Mouse (Mus musculus) neural tube, embryonic 11.5 days (tissue): ENCODE data around the gene Ergic1. TPM values are rescaled to one million over a fixed set of nuclear protein-coding genes. Genes with fewer than 3 reads are reported as not detected.

ENCODE experiments used
- ATAC-seq: fragments of 200-750 bp; cut with Nextera tagmentation; 2 replicates; pipeline ENCODE4 v1.8.0; 2017; ENCODE audit warnings: moderate number of reproducible peaks, mild to moderate bottlenecking, moderate TSS enrichment, moderate library complexity; ENCODE audit not compliant: insufficient read depth, low FRiP score, low TSS enrichment
- DNase-seq: peaks from one replicate; pipeline ENCODE4 v3.0.0-alpha.2; 2015; ENCODE audit warnings: low spot score
- H3K27ac ChIP-seq: fragments of 300-500 bp; sonication (generic); 2 replicates; pipeline ENCODE4 v1.5.1; 2014; ENCODE audit warnings: low read depth, mild to moderate bottlenecking, low read length
- H3K27me3 ChIP-seq: fragments of 300-500 bp; sonication (generic); 2 replicates; pipeline ENCODE4 v1.6.1; 2014; ENCODE audit warnings: mild to moderate bottlenecking, low read length, mixed read lengths; ENCODE audit not compliant: control insufficient read depth, insufficient read depth
- H3K36me3 ChIP-seq: fragments of 300-500 bp; sonication (generic); 2 replicates; pipeline ENCODE4 v1.6.1; 2014; ENCODE audit warnings: mild to moderate bottlenecking, low read length, moderate library complexity, mixed read lengths; ENCODE audit not compliant: control insufficient read depth, insufficient read depth
- H3K4me1 ChIP-seq: fragments of 300-500 bp; sonication (generic); 2 replicates; pipeline ENCODE4 v1.6.1; 2014; ENCODE audit warnings: low read length, mixed read lengths; ENCODE audit not compliant: control insufficient read depth, insufficient read depth
- H3K4me2 ChIP-seq: fragments of 300-500 bp; sonication (generic); 2 replicates; pipeline ENCODE4 v1.6.1; 2014; ENCODE audit warnings: low read depth, mild to moderate bottlenecking, moderate library complexity
- H3K4me3 ChIP-seq: fragments of 300-500 bp; sonication (generic); 2 replicates; pipeline ENCODE4 v1.5.1; 2014; ENCODE audit warnings: low read depth, low read length
- H3K9ac ChIP-seq: fragments of 300-500 bp; sonication (generic); 2 replicates; pipeline ENCODE4 v1.6.1; 2014; ENCODE audit warnings: mild to moderate bottlenecking, low read length
- H3K9me3 ChIP-seq: fragments of 300-500 bp; sonication (generic); 2 replicates; pipeline ENCODE4 v1.6.1; 2016; ENCODE audit warnings: low read length; ENCODE audit not compliant: control insufficient read depth
- WGBS: fragments of 180-500 bp; shearing (Covaris S2); extraction: QIAGEN DNeasy Blood & Tissue Kit; methylation state at CpG from one replicate; pipeline ENCODE4 v1.1.7; 2014; 5-methylcytosine and 5-hydroxymethylcytosine counted together
- polyA plus RNA-seq: library from polyadenylated mRNA; unstranded; fragments of >200 nt; fragmentation: Nextera tagmentation; extraction: Ambion mirVana; gene quantifications from 2 replicates; pipeline ENCODE4 v1.2.1, GENCODE M21; 2014

The Ergic1 gene
- polyA plus RNA-seq, 1 experiment from 2014 or later = 126 TPM

DNA sequence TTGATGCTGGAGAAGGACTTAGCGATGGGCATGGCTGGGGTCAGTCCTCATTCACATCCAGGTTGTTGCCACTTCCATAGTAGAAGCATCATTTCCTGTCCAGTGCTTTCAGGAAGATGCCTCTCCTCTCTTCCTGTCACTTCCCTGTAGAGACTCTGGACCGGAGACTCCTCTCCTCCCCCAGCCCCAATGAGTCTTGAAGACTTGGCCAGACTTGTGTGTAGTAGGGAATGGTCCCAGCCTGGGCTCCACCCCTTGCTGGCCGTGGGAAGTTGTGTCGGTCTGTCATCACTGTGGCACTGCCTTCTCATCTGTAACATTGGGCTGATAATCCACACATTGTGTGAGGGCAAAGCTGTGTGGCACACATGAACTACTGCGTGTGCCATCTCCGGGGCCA lies 22.3 kb downstream of the Ergic1 start:
- 86% methylated on average over 6 of the region's 6 CpGs for WGBS
- Histone ChIP-seq H3K27me3 (no peaks in the 10 kb centered on the region), H3K27ac (no peak overlapping the region), H3K36me3 (peaks cover 3% of the 10 kb centered on the region), H3K4me2 (no peak overlapping the region), H3K9ac (no peak overlapping the region), H3K4me3 (no peak overlapping the region), H3K4me1 (no peaks in the 10 kb centered on the region), H3K9me3 (no peaks in the 10 kb centered on the region)
- ATAC-seq = no peak
- no peak for DNase-seq

DNA sequence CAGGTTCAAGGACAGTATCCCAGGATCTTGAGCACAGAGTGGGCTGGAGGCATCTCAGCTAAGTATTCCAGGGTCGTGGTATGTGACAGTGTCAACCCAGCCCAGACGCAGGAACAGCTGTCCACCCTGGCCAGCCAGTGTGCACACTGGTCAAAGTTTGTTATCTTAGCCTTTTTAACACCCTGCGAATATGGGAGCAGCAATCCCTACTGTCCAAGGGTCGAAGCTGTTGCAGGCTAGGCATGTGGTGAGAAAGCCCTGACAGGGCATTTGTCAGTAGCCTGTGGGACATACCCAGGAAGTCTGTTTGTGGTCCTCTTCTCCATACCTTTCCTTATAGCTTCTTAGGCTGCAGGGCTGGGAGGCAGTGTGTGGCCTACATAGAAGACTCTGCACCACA lies 22.8 kb downstream of the Ergic1 start:
- Histone ChIP-seq H3K9ac (no peak overlapping the region), H3K9me3 (no peaks in the 10 kb centered on the region), H3K36me3 (peaks cover 3% of the 10 kb centered on the region), H3K4me1 (no peaks in the 10 kb centered on the region), H3K27me3 (no peaks in the 10 kb centered on the region), H3K4me3 (no peak overlapping the region), H3K27ac (no peak overlapping the region), H3K4me2 (no peak overlapping the region)
- WGBS = 83% methylated on average over 4 of the region's 4 CpGs
- ATAC-seq = no peak
- DNase-seq = no peak

DNA sequence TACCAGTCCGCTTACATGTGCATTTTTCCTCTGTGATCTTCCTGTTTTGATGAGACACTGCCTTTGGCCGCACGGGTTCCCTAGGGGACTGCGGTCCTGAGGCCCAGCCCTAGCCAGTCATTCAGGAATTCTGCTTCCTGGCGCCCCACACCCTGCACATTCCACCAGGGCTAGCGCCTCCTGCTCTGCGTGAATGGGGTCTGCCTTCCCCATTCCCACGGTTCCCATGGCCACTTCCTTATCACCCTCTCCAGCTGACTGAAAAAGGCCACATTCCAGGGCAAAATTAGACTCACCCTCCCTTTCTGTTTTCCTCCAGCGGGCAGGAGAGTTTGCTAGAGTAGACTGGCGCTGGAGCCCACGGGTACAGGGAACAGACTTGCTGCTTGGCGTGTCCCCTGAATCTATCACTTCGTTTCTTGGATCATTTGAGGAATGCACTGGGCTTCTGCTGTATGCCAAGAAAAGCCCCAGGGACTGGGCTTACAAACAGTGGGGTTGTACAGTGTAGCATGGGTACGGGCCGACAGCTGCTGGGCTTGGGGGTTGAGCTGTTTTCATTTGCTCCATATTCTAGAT lies 23.4 kb downstream of the Ergic1 start:
- ATAC-seq (no peak), DNase-seq (peak; percentile 49)
- Histone ChIP-seq H3K27ac (0 out of 2 replicates have a peak overlapping the region, but pooled peaks have one; percentile 17), H3K4me1 (no peaks in the 10 kb centered on the region), H3K9me3 (no peaks in the 10 kb centered on the region), H3K9ac (no peak overlapping the region), H3K27me3 (no peaks in the 10 kb centered on the region), H3K4me2 (no peak overlapping the region), H3K36me3 (peaks cover 3% of the 10 kb centered on the region), H3K4me3 (no peak overlapping the region)
- WGBS = 75% methylated on average over 15 of the region's 15 CpGs

DNA sequence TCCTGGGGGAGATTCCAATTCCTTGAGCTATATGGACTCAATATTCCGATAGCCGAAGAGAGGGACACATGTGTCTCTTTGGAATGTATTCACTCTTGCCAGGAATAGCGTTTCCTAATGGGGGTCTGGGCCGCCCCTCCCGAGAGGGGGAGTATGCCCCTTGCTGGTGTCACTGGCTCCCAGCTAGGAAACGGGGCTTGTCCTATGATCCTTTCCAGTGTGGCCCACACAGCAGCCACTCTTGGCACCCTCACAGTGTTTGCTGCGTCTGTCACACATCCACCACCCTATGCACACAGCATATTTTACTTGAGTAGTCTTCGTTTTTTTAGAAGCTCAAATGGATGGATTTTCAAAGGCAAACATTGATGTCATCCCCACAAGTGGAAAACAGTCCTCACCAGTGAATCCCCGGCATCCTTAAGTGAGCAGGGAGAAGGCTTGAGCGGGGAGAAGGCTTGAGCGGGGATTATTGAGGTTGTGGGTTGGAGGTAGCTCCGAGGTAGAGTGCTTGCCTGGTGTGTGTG lies 26.7 kb downstream of the Ergic1 start:
- peaks cover 2% of the 10 kb centered on the region for H3K36me3 ChIP-seq
- no peak overlapping the region for H3K9ac ChIP-seq
- 89% methylated on average over 12 of the region's 12 CpGs for WGBS
- no peaks in the 10 kb centered on the region for H3K4me1 ChIP-seq
- ATAC-seq = no peak
- H3K9me3 ChIP-seq = no peaks in the 10 kb centered on the region
- H3K27ac ChIP-seq = no peak overlapping the region
- H3K27me3 ChIP-seq = no peaks in the 10 kb centered on the region
- DNase-seq = no peak
- H3K4me2 ChIP-seq = no peak overlapping the region
- H3K4me3 ChIP-seq = no peak overlapping the region

DNA sequence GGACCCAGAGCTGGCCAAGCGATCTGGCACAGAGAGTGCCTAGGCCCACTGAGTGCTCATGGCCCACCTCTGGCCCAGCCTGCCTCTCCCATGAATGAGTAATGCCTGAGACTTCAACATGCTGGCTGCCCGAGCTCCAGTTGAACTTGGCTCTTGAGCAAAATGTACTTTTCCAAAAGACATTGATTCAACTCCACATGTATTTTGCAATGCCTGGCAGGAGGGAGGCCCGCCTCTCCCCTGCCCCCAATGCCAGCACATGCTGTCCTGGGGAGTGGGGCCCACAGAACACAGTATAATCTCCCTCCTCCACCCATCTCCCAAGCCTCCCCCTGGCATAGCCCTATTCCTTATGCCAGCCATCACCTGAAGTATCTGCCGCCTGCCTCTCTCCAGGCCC lies 31.2 kb downstream of the Ergic1 start:
- DNase-seq = no peak
- H3K9me3 ChIP-seq = no peaks in the 10 kb centered on the region
- H3K4me2 ChIP-seq = no peak overlapping the region
- 87% methylated on average over 4 of the region's 4 CpGs for WGBS
- no peak overlapping the region for H3K9ac ChIP-seq
- no peaks in the 10 kb centered on the region for H3K27me3 ChIP-seq
- no peak for ATAC-seq
- 0 out of 2 replicates have a peak, but pooled peaks cover 2% of the 10 kb centered on the region for H3K36me3 ChIP-seq
- no peak overlapping the region for H3K4me3 ChIP-seq
- H3K27ac ChIP-seq = no peak overlapping the region
- no peaks in the 10 kb centered on the region for H3K4me1 ChIP-seq

DNA sequence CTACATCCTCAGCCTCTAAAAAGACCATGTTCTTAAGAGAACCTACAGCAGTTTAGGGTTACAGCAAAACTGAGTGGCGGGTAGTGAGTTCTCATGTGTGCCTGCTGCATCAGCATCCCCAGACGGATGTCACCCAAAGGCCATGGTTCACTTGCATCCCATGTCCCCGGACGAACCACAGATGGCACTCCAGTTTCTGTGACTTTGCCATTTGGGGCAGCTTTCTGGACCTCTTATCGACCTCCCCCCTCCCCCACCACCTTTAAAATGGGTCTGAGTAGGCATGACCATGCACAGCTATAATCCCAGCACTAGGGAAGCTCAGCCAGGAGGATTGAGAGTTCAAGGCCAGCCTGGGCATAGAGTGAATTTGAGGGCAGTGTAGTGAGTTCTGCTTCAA lies 31.9 kb downstream of the Ergic1 start:
- ATAC-seq (no peak), DNase-seq (no peak)
- whole genome bisulfite sequencing = 91% methylated on average over 5 of the region's 5 CpGs
- no peak overlapping the region for H3K4me2 ChIP-seq
- H3K27me3 ChIP-seq = no peaks in the 10 kb centered on the region
- H3K9me3 ChIP-seq = no peaks in the 10 kb centered on the region
- no peaks in the 10 kb centered on the region for H3K36me3 ChIP-seq
- no peak overlapping the region for H3K27ac ChIP-seq
- H3K4me1 ChIP-seq = no peaks in the 10 kb centered on the region
- no peak overlapping the region for H3K9ac ChIP-seq
- no peak overlapping the region for H3K4me3 ChIP-seq

DNA sequence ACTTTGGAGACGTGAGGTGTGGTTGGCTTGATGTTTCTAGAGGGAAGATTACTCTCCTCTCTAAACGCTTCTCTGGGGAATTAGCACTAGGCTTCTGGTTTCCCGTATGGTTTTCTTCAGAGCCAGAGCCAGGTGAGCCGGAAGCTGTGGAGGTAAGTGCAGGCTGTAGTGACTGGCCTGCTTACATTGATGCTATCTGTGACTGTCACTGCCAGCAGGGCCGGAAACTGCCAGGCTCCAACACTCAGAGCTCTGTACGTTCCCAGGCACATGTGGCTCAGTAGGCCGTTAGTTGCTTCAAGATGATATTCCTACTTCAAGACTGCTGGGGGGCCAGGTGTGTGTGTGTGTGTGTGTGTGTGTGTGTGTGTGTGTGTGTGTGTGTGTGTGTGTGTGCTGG lies 32.9 kb downstream of the Ergic1 start:
- DNase-seq (no peak), ATAC-seq (no peak)
- H3K9ac ChIP-seq = no peak overlapping the region
- no peaks in the 10 kb centered on the region for H3K9me3 ChIP-seq
- 86% methylated on average over 7 of the region's 7 CpGs for WGBS
- H3K4me2 ChIP-seq = no peak overlapping the region
- H3K27me3 ChIP-seq = no peaks in the 10 kb centered on the region
- H3K4me1 ChIP-seq = no peaks in the 10 kb centered on the region
- no peak overlapping the region for H3K4me3 ChIP-seq
- no peak overlapping the region for H3K27ac ChIP-seq
- no peaks in the 10 kb centered on the region for H3K36me3 ChIP-seq

DNA sequence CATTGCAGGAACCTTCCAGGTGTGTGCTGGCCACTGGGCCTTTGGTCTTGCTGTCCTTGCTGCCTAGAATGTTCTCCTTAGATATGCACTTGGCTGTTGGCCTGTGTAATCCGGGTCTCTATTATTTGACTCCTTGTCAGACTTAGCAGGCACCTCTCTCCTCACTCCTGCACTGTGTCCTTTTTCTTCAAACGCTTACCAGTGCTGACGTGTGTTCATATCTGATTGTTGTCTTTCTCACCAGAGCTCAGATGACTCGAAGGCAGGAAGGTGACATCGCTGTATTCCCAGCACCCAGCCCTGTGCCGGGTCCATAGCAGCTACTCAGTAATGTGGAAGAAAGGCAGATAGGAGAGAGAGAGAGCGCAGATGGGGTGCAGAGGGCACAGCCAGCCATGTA lies 33.7 kb downstream of the Ergic1 start:
- no peak overlapping the region for H3K27ac ChIP-seq
- H3K27me3 ChIP-seq = no peaks in the 10 kb centered on the region
- no peak overlapping the region for H3K4me2 ChIP-seq
- no peak for ATAC-seq
- WGBS = 86% methylated on average over 7 of the region's 7 CpGs
- DNase-seq = no peak
- no peaks in the 10 kb centered on the region for H3K4me1 ChIP-seq
- no peak overlapping the region for H3K9ac ChIP-seq
- no peaks in the 10 kb centered on the region for H3K36me3 ChIP-seq
- no peak overlapping the region for H3K4me3 ChIP-seq
- no peaks in the 10 kb centered on the region for H3K9me3 ChIP-seq

DNA sequence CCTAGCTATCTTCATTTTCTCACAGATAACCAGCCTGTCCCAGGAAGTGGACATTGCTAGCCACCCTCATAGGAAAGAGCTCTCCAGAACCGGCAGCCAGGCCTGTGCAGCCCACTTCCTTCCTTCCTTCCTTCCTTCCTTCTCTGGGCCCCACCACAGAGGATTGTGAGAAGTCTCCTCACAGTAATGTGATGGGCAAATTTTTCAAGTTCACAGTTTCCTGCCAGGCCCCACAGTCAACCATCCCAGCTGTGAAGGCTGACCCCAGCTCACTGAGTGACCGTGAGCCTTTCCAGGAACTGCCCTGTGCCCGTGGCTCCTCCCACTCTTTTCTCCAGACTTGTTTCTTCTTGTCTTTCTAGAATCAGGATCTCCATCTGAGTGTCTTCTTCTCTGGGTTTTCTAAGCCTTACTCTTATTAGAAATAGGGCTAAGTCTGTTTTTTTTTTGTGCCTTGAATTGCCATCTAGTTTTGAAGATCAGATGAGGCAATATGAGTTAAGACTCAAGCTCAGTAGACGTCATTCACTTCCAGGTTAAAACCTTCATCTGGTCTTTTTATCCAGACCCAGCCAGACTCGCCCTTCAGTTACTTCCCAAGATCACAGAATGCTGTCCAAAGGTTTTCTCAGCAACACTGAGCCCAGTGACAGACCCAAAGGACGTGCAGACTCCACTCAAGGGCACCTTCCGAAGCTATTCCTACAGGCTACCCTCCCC lies 34.3 kb downstream of the Ergic1 start:
- Histone ChIP-seq H3K9ac (no peak overlapping the region), H3K36me3 (no peaks in the 10 kb centered on the region), H3K4me2 (no peak overlapping the region), H3K9me3 (no peaks in the 10 kb centered on the region), H3K4me1 (no peaks in the 10 kb centered on the region), H3K4me3 (no peak overlapping the region), H3K27me3 (no peaks in the 10 kb centered on the region), H3K27ac (no peak overlapping the region)
- DNase-seq (no peak), ATAC-seq (no peak)
- WGBS = 72% methylated on average over 7 of the region's 7 CpGs
